ENCODE assay signal across 15 mouse cellular contexts in genomic region chr1:155054366-155054965, GRCm38 (mm10). TPM values are rescaled to one million over a fixed set of nuclear protein-coding genes. Genes with fewer than 3 reads are reported as not detected.
DNase-seq lines count a peak whose midpoint lies in the region; ATAC-seq and TF ChIP-seq lines count a peak whose summit lies in the region.
"Had no signal": no experiment of that assay in that cellular context is flagged by ENCODE, and none has a peak within 500 bp of the region (broad histone marks: within the 10 kb centered on the region; RNA-seq: fewer than 3 reads in every experiment).

No protein-coding gene starts in this region.

- WGBS in heart, embryonic 12.5 days: 45% methylated on average over 6 of the region's 6 CpGs
- WGBS in limb, embryonic 14.5 days: 20% methylated on average over 6 of the region's 6 CpGs

- H3K9me3 ChIP-seq in heart, embryonic 12.5 days (replicated peaks): no peaks in the 10 kb centered on the region
- H3K9me3 ChIP-seq in limb, embryonic 14.5 days (ENCODE audit: control insufficient read depth, low read length): no peaks in the 10 kb centered on the region
- H3K9me3 ChIP-seq: hindbrain, embryonic 13.5 days; kidney, embryonic 15.5 days; liver, embryonic 13.5 days; megakaryocyte, embryonic 14.5 days had no signal

- 0 out of 2 replicates have a peak overlapping the region, but pooled peaks have one; percentile 45 for H3K27ac ChIP-seq in heart, embryonic 12.5 days (ENCODE audit: poor library complexity, severe bottlenecking)
- H3K27ac ChIP-seq in limb, embryonic 14.5 days (replicated peaks; ENCODE audit: low read depth, low read length): peak overlapping the region; percentile 70
- H3K27ac ChIP-seq: hindbrain, embryonic 13.5 days; liver, embryonic 13.5 days had no signal

- peaks cover 76% of the 10 kb centered on the region for H3K4me1 ChIP-seq in heart, embryonic 12.5 days (replicated peaks)
- peaks cover 49% of the 10 kb centered on the region for H3K4me1 ChIP-seq in limb, embryonic 14.5 days (ENCODE audit: control insufficient read depth, insufficient read depth, low read length)

- H3K36me3 ChIP-seq in heart, embryonic 12.5 days: no peaks in the 10 kb centered on the region
- H3K36me3 ChIP-seq in limb, embryonic 14.5 days (ENCODE audit: control insufficient read depth, insufficient read depth, low read length): no peaks in the 10 kb centered on the region
- H3K36me3 ChIP-seq: hindbrain, embryonic 13.5 days; kidney, embryonic 15.5 days; liver, embryonic 13.5 days had no signal

- TF ChIP-seq POLR2A in limb, embryonic 14.5 days (IDR thresholded peaks at IDR 0.05; ENCODE audit: borderline replicate concordance, extremely low read depth, insufficient read depth, insufficient read length): no peak

- no peak overlapping the region for H3K4me2 ChIP-seq in heart, embryonic 12.5 days
- H3K4me2 ChIP-seq in limb, embryonic 14.5 days (replicated peaks; ENCODE audit: low read depth, low read length, severe bottlenecking): peak overlapping the region; percentile 25
- H3K4me2 ChIP-seq: hindbrain, embryonic 13.5 days; kidney, embryonic 15.5 days; liver, embryonic 13.5 days had no signal

- no peak overlapping the region for H3K9ac ChIP-seq in heart, embryonic 12.5 days
- no peak overlapping the region for H3K9ac ChIP-seq in limb, embryonic 14.5 days (ENCODE audit: low read depth, low read length, severe bottlenecking)
- H3K9ac ChIP-seq: hindbrain, embryonic 13.5 days; kidney, embryonic 15.5 days; liver, embryonic 13.5 days had no signal

- H3K4me3 ChIP-seq in heart, embryonic 12.5 days: no peak overlapping the region
- no peak overlapping the region for H3K4me3 ChIP-seq in limb, embryonic 14.5 days (replicated peaks; ENCODE audit: low read length)
- H3K4me3 ChIP-seq: erythroblast, embryonic 14.5 days; hindbrain, embryonic 13.5 days; kidney, embryonic 15.5 days; liver, embryonic 13.5 days; megakaryocyte, embryonic 14.5 days had no signal

- no peak for ATAC-seq in heart, embryonic 12.5 days (ENCODE audit: insufficient number of reproducible peaks, low FRiP score)
- ATAC-seq in limb, embryonic 14.5 days (ENCODE audit: low FRiP score, low read depth): peak; percentile 47
- no peak for ATAC-seq in megakaryocyte-erythroid progenitor cell, adult 5-6 weeks (replicated peaks; ENCODE audit: low FRiP score, low TSS enrichment, poor library complexity, severe bottlenecking)

- DNase-seq in heart, adult 11 months: no peak
- DNase-seq in spleen, postnatal 36 days (ENCODE audit: low spot score in 2 of 2): peak; percentile 45 to 63
- no peak for DNase-seq in spleen, postnatal 10 days (ENCODE audit: low spot score in 2 of 2)
- peak; percentile 82 for DNase-seq in limb, embryonic 14.5 days (ENCODE audit: low spot score)
- DNase-seq in cerebellum, postnatal 14 days: no peak
- DNase-seq in urinary bladder, adult 18-20 months (ENCODE audit: low spot score in 2 of 2): no peak
- DNase-seq: adrenal gland, postnatal 10 days; gastrocnemius, postnatal 14 days; liver, embryonic 13.5 days had no signal

- H3K27me3 ChIP-seq in heart, embryonic 12.5 days (replicated peaks): no peaks in the 10 kb centered on the region
- H3K27me3 ChIP-seq in limb, embryonic 14.5 days (ENCODE audit: control insufficient read depth, insufficient read depth, low read length): no peaks in the 10 kb centered on the region
- H3K27me3 ChIP-seq: kidney, embryonic 15.5 days; megakaryocyte, embryonic 14.5 days had no signal

RNA-seq across cellular contexts. Expression of gene Ier5, which starts 45.0 kb away (rescaled TPM):
- 8.9 and 10.9 TPM in 2 replicates for polyA plus RNA-seq in heart, embryonic 12.5 days (2016; fragmentation: Nextera tagmentation; extraction: Ambion mirVana)
- polyA plus RNA-seq in limb, embryonic 14.5 days (2012; rRNA removed): 25.1 and 25.3 TPM in 2 replicates
- 13.6 and 16.2 TPM in 2 replicates for polyA plus RNA-seq in limb, embryonic 14.5 days (2014; fragmentation: Nextera tagmentation; extraction: Ambion mirVana)
- 5.7 and 7.1 TPM in 2 replicates for total RNA-seq in megakaryocyte-erythroid progenitor cell, adult 5-6 weeks (2014; fragmentation: Nextera tagmentation)
- total RNA-seq in megakaryocyte-erythroid progenitor cell, adult 5-6 weeks (2017): 7.5 and 12.7 TPM in 2 replicates

Comparison
In these comparisons a context has a peak if more than half of its experiments do, and no peak if none do; other contexts are left out.
1. DNase-seq: peak in spleen, postnatal 36 days (2 of 2) and limb, embryonic 14.5 days (single experiment); none in heart, adult 11 months (single experiment), spleen, postnatal 10 days (0 of 2), cerebellum, postnatal 14 days (0 of 2) and urinary bladder, adult 18-20 months (0 of 2).